Mouse (Mus musculus): ENCODE measurements around the gene Camkv. TPM values are rescaled to one million over a fixed set of nuclear protein-coding genes. Genes with fewer than 3 reads are reported as not detected.

Camkv gene
- polyA plus RNA-seq, 1 experiment from 2014 or later, result 1.7 TPM

GRCm38 (mm10) chr9:107995513-107995912 is 60.0 kb downstream of the Camkv start:
- ATAC-seq, result no peak

GRCm38 (mm10) chr9:107996049-107996448 is 60.6 kb downstream of the Camkv start, which contains the start of gene Gm20662:
Gene Gm20662, plus strand, starts transcription at chr9:107996349.
- Histone ChIP-seq H3K9me3 (ENCODE audit: control insufficient read depth, low read length) (no peaks in the 10 kb centered on the region), H3K27ac (ENCODE audit: low read length) (no peak within 1 kb of the TSS), H3K4me2 (ENCODE audit: low read depth, low read length) (no peak within 1 kb of the TSS), H3K9ac (ENCODE audit: low read depth, low read length) (no peak within 1 kb of the TSS), H3K4me1 (ENCODE audit: control insufficient read depth, insufficient read depth, low read length) (no peaks in the 10 kb centered on the region), H3K4me3 (ENCODE audit: low read length) (no peak within 1 kb of the TSS), H3K27me3 (replicated peaks; ENCODE audit: control insufficient read depth, insufficient read depth, low read length) (no peaks in the 10 kb centered on the region), H3K36me3 (ENCODE audit: control insufficient read depth, insufficient read depth, low read length) (no peaks in the 10 kb centered on the region)
- no peak for ATAC-seq
- WGBS, result 89% methylated on average over 5 of the region's 5 CpGs

More at GRCm38 (mm10) chr9:107995513-107995912, 60.0 kb downstream of the Camkv start:
- no peaks in the 10 kb centered on the region for H3K36me3 ChIP-seq (ENCODE audit: control insufficient read depth, insufficient read depth, low read length)
- no peak overlapping the region for H3K9ac ChIP-seq (ENCODE audit: low read depth, low read length)
- no peak overlapping the region for H3K27ac ChIP-seq (ENCODE audit: low read length)
- H3K4me3 ChIP-seq (ENCODE audit: low read length), result no peak overlapping the region
- no peaks in the 10 kb centered on the region for H3K27me3 ChIP-seq (replicated peaks; ENCODE audit: control insufficient read depth, insufficient read depth, low read length)
- H3K9me3 ChIP-seq (ENCODE audit: control insufficient read depth, low read length), result no peaks in the 10 kb centered on the region
- 94% methylated on average over 21 of the region's 21 CpGs for WGBS
- H3K4me2 ChIP-seq (ENCODE audit: low read depth, low read length), result no peak overlapping the region
- H3K4me1 ChIP-seq (ENCODE audit: control insufficient read depth, insufficient read depth, low read length), result no peaks in the 10 kb centered on the region

Other genes with a start within 250 kb of the Camkv start
- 5.7 and 8.3 TPM in 2 replicates for gene Sema3f, start 225.2 kb upstream of the Camkv start, polyA plus RNA-seq (2015; fragmentation: Nextera tagmentation; extraction: Ambion mirVana)
- gene Rbm5, start 164.7 kb upstream of the Camkv start, polyA plus RNA-seq (2015; fragmentation: Nextera tagmentation; extraction: Ambion mirVana), result 127 and 145 TPM in 2 replicates
- 48.6 and 55.4 TPM in 2 replicates for gene Rbm6, start 62.4 kb upstream of the Camkv start, polyA plus RNA-seq (2015; fragmentation: Nextera tagmentation; extraction: Ambion mirVana)
- 22.5 and 23.8 TPM in 2 replicates for gene Mon1a, start 47.5 kb upstream of the Camkv start, polyA plus RNA-seq (2015; fragmentation: Nextera tagmentation; extraction: Ambion mirVana)
- 13.3 and 16.9 TPM in 2 replicates for gene Mst1r, start 28.8 kb upstream of the Camkv start, polyA plus RNA-seq (2015; fragmentation: Nextera tagmentation; extraction: Ambion mirVana)
- not detected in 2 replicates for gene Actl11, start 7.2 kb upstream of the Camkv start, polyA plus RNA-seq (2015; fragmentation: Nextera tagmentation; extraction: Ambion mirVana)
- gene Traip, start 14.5 kb downstream of the Camkv start, polyA plus RNA-seq (2015; fragmentation: Nextera tagmentation; extraction: Ambion mirVana), result 12.4 and 17.0 TPM in 2 replicates
- 32.8 and 35.5 TPM in 2 replicates for gene Uba7, start 39.8 kb downstream of the Camkv start, polyA plus RNA-seq (2015; fragmentation: Nextera tagmentation; extraction: Ambion mirVana)
- gene Gm20661, start 47.4 kb downstream of the Camkv start, polyA plus RNA-seq (2015; fragmentation: Nextera tagmentation; extraction: Ambion mirVana), result 4.5 and 5.0 TPM in 2 replicates
- 34.0 and 35.8 TPM in 2 replicates for gene Inka1, start 50.2 kb downstream of the Camkv start, polyA plus RNA-seq (2015; fragmentation: Nextera tagmentation; extraction: Ambion mirVana)
- gene Cdhr4, start 56.8 kb downstream of the Camkv start, polyA plus RNA-seq (2015; fragmentation: Nextera tagmentation; extraction: Ambion mirVana), result 9.0 and 9.6 TPM in 2 replicates
- gene Gm20662, start 60.7 kb downstream of the Camkv start, polyA plus RNA-seq (2015; fragmentation: Nextera tagmentation; extraction: Ambion mirVana), result 0.07 and 0.54 TPM in 2 replicates
- gene Ip6k1, start 66.8 kb downstream of the Camkv start, polyA plus RNA-seq (2015; fragmentation: Nextera tagmentation; extraction: Ambion mirVana), result 37.1 and 40.5 TPM in 2 replicates
- gene Gmppb, start 113.6 kb downstream of the Camkv start, polyA plus RNA-seq (2015; fragmentation: Nextera tagmentation; extraction: Ambion mirVana), result 105 and 115 TPM in 2 replicates
- 3.2 and 4.2 TPM in 2 replicates for gene Amigo3, start 117.5 kb downstream of the Camkv start, polyA plus RNA-seq (2015; fragmentation: Nextera tagmentation; extraction: Ambion mirVana)
- gene Mst1, start 144.8 kb downstream of the Camkv start, polyA plus RNA-seq (2015; fragmentation: Nextera tagmentation; extraction: Ambion mirVana), result 1.8 and 2.0 TPM in 2 replicates
- 20.3 and 22.3 TPM in 2 replicates for gene Rnf123, start 147.7 kb downstream of the Camkv start, polyA plus RNA-seq (2015; fragmentation: Nextera tagmentation; extraction: Ambion mirVana)
- gene Apeh, start 158.9 kb downstream of the Camkv start, polyA plus RNA-seq (2015; fragmentation: Nextera tagmentation; extraction: Ambion mirVana), result 105 and 109 TPM in 2 replicates

Measured in intestine, embryonic 16.5 days (tissue).